ENCODE assay signal across 21 mouse cellular contexts in the genomic region with DNA sequence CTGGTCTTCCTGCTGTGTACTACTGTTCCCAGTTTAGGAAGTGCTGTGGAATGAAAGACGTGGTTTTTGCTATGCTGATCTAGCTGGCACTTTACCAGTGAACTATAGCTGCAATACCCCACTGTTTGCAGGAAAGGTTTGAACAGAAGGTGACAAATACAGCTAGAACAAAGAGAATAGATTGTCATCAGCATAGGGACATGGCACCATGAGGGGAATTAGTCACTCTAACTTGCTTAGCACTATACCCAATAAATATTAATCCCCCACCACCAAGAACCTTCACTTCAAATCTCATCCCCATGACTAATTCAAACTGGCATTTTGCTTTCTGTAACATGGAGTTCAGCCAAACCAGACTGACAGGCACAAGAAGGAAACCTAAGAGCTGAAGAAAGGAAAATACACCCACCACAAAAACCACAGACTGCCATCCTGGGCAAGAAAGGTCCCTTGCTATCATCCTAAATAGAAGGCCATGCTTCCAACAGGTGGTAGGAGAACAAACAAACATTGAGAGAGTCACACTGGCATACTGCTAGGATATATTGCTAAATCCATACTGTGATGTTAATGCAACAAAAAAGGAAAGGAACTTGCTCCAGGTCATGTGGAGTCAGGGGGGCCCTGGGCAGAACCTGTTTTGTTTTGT.
A peak's percentile ranks its signal among the peaks of the same experiment; 100 is the strongest.
DNase-seq lines count a peak whose midpoint lies in the region; ATAC-seq and TF ChIP-seq lines count a peak whose summit lies in the region.
"Had no signal": no experiment of that assay in that cellular context is flagged by ENCODE, and none has a peak within 500 bp of the region (broad histone marks: within the 10 kb centered on the region; RNA-seq: fewer than 3 reads in every experiment).

No protein-coding gene starts in this region.

- no peaks in the 10 kb centered on the region for H3K79me2 ChIP-seq in myocyte (ENCODE audit: control insufficient read depth, insufficient read depth)

- 33% methylated on average over 1 of the region's 1 CpGs for WGBS in midbrain, postnatal 0 days
- 43% methylated on average over 1 of the region's 1 CpGs for WGBS in midbrain, embryonic 16.5 days

- no peak overlapping the region for H3K27ac ChIP-seq in midbrain, postnatal 0 days (ENCODE audit: low read depth, low read length)
- H3K27ac ChIP-seq in midbrain, embryonic 16.5 days (ENCODE audit: low read length): no peak overlapping the region
- H3K27ac ChIP-seq: embryonic facial prominence, embryonic 15.5 days; forebrain, embryonic 12.5 days; heart, embryonic 10.5 days; limb, embryonic 15.5 days; macrophage; stomach, embryonic 15.5 days had no signal

- no peak overlapping the region for H3K9ac ChIP-seq in midbrain, postnatal 0 days (replicated peaks; ENCODE audit: low read length, poor library complexity, severe bottlenecking)
- no peak overlapping the region for H3K9ac ChIP-seq in midbrain, embryonic 16.5 days (ENCODE audit: low read depth, low read length)
- H3K9ac ChIP-seq: embryonic facial prominence, embryonic 15.5 days; forebrain, embryonic 12.5 days; limb, embryonic 15.5 days; stomach, embryonic 15.5 days had no signal

- peak; percentile 2 to 22 for DNase-seq in adrenal gland, postnatal 36 days
- no peak for DNase-seq in adrenal gland, postnatal 4 days (ENCODE audit: low spot score in 2 of 2)
- no peak for DNase-seq in frontal cortex, adult 2 months (ENCODE audit: extremely low spot score in 1 of 2, low spot score in 1 of 2)
- DNase-seq in midbrain, postnatal 0 days (ENCODE audit: low spot score): peak; percentile 32
- DNase-seq in lung, postnatal 14 days: no peak
- DNase-seq: gastrocnemius, postnatal 14 days; heart, postnatal 14 days; kidney, adult 9 months; lung, adult 18-20 months; right cerebral cortex, adult 18-20 months; spleen, adult 18-20 months had no signal

- no peak overlapping the region for H3K4me2 ChIP-seq in midbrain, postnatal 0 days (ENCODE audit: low read depth, low read length, poor library complexity, severe bottlenecking)
- H3K4me2 ChIP-seq in midbrain, embryonic 16.5 days (ENCODE audit: low read length): no peak overlapping the region
- peak overlapping the region; percentile 40 for H3K4me2 ChIP-seq in myocyte (ENCODE audit: low read depth)
- H3K4me2 ChIP-seq: embryonic facial prominence, embryonic 15.5 days; forebrain, embryonic 12.5 days; limb, embryonic 15.5 days; stomach, embryonic 15.5 days had no signal

- TF ChIP-seq CTCF in midbrain, postnatal 0 days (IDR thresholded peaks at IDR 0.05): no peak

- H3K27me3 ChIP-seq in midbrain, postnatal 0 days (ENCODE audit: insufficient read depth, low read length): no peaks in the 10 kb centered on the region; the same call in 1 of the 2 replicates
- peaks cover 4% of the 10 kb centered on the region for H3K27me3 ChIP-seq in midbrain, embryonic 16.5 days (ENCODE audit: control insufficient read depth, insufficient read depth, low read depth, low read length)
- no peaks in the 10 kb centered on the region for H3K27me3 ChIP-seq in myocyte (ENCODE audit: control insufficient read depth, insufficient read depth, insufficient read length)
- H3K27me3 ChIP-seq: embryonic facial prominence, embryonic 15.5 days; limb, embryonic 15.5 days; stomach, embryonic 15.5 days had no signal

- H3K9me3 ChIP-seq in midbrain, postnatal 0 days (ENCODE audit: low read length): no peaks in the 10 kb centered on the region
- H3K9me3 ChIP-seq in midbrain, embryonic 16.5 days (replicated peaks; ENCODE audit: control insufficient read depth, low read length, poor library complexity, severe bottlenecking): no peaks in the 10 kb centered on the region
- H3K9me3 ChIP-seq: embryonic facial prominence, embryonic 15.5 days; forebrain, embryonic 12.5 days; G1E; heart, embryonic 10.5 days; limb, embryonic 15.5 days; stomach, embryonic 15.5 days had no signal

- peak; percentile 39 for ATAC-seq in frontal cortex, adult (ENCODE audit: low TSS enrichment)
- no peak for ATAC-seq in midbrain, postnatal 0 days (ENCODE audit: low FRiP score)
- ATAC-seq in midbrain, embryonic 16.5 days: no peak

- H3ac ChIP-seq in myocyte (ENCODE audit: control insufficient read depth, insufficient read length): no peak overlapping the region

- no peak overlapping the region for H3K4me3 ChIP-seq in midbrain, postnatal 0 days (ENCODE audit: low read depth, low read length)
- H3K4me3 ChIP-seq in midbrain, embryonic 16.5 days (ENCODE audit: low read depth, low read length): no peak overlapping the region
- no peak overlapping the region for H3K4me3 ChIP-seq in myocyte
- H3K4me3 ChIP-seq: embryonic facial prominence, embryonic 15.5 days; forebrain, embryonic 12.5 days; heart, embryonic 10.5 days; limb, embryonic 15.5 days; stomach, embryonic 15.5 days had no signal

- H3K4me1 ChIP-seq in midbrain, postnatal 0 days (ENCODE audit: insufficient read depth, low read length): no peaks in the 10 kb centered on the region
- no peaks in the 10 kb centered on the region for H3K4me1 ChIP-seq in midbrain, embryonic 16.5 days (ENCODE audit: control insufficient read depth, insufficient read depth, low read length)
- H3K4me1 ChIP-seq: embryonic facial prominence, embryonic 15.5 days; forebrain, embryonic 12.5 days; heart, embryonic 10.5 days; limb, embryonic 15.5 days; stomach, embryonic 15.5 days had no signal

- TF ChIP-seq POLR2A in myocyte (IDR thresholded peaks at IDR 0.05; ENCODE audit: insufficient read length, low read depth): no peak

- H3K36me3 ChIP-seq in midbrain, postnatal 0 days (ENCODE audit: insufficient read depth, low read length): no peaks in the 10 kb centered on the region
- H3K36me3 ChIP-seq in midbrain, embryonic 16.5 days (ENCODE audit: control insufficient read depth, insufficient read depth, low read length): no peaks in the 10 kb centered on the region
- H3K36me3 ChIP-seq in myocyte (ENCODE audit: control insufficient read depth, insufficient read depth): no peaks in the 10 kb centered on the region
- H3K36me3 ChIP-seq: embryonic facial prominence, embryonic 15.5 days; forebrain, embryonic 12.5 days; heart, embryonic 10.5 days; limb, embryonic 15.5 days; stomach, embryonic 15.5 days had no signal

TF ChIP-seq in myocyte, 11 proteins besides CTCF, POLR2A, EP300 and RAD21:
- peak; percentile 13 to 62 (median 19) for TF ChIP-seq MYOD1 (IDR thresholded peaks at IDR 0.05; ENCODE audit: control insufficient read depth in 1 of 3, insufficient read length in 2 of 3, low read depth in 2 of 3)
- no peak for TF ChIP-seq POLR2AphosphoS2 (IDR thresholded peaks at IDR 0.05; ENCODE audit: insufficient read length, low read depth)
- peak; percentile 7 for TF ChIP-seq TCF12 (IDR thresholded peaks at IDR 0.05; ENCODE audit: insufficient read depth, poor library complexity, severe bottlenecking)

Comparison
In these comparisons a context has a peak if more than half of its experiments do, and no peak if none do; other contexts are left out.
1. DNase-seq: peak in adrenal gland, postnatal 36 days (2 of 2) and midbrain, postnatal 0 days (single experiment); none in adrenal gland, postnatal 4 days (0 of 2), frontal cortex, adult 2 months (0 of 2) and lung, postnatal 14 days (single experiment).